Mouse (Mus musculus) megakaryocyte-erythroid progenitor cell, adult 5-6 weeks (primary cell): ENCODE data around the gene Ptger1. TPM values are rescaled to one million over a fixed set of nuclear protein-coding genes. Genes with fewer than 3 reads are reported as not detected.

Experiments used
- ATAC-seq: replicated peaks from 2 replicates; pipeline ENCODE4 v1.8.0; 2016; ENCODE audit warnings: mild to moderate bottlenecking, inconsistent platforms; ENCODE audit not compliant: severe bottlenecking, poor library complexity, low FRiP score, low TSS enrichment
- total RNA-seq, 2 experiments: library from RNA; stranded (forward) in 1 of 2; stranded (reverse) in 1 of 2; fragments of 200-1000, 215-1000 nt in 1 of 2; fragments of >200 nt in 1 of 2; fragmentation: Nextera tagmentation in 1 of 2; gene quantifications; 2 replicates each; pipeline ENCODE4 v1.2.3; 2014 to 2017

Gene Ptger1
- total RNA-seq (2014; fragmentation: Nextera tagmentation) (not detected in 2 replicates), total RNA-seq (2017) (0.65 and 1.1 TPM in 2 replicates)

GRCm38 (mm10) chr8:83665969-83666865 lies at the start of gene Ptger1:
TSS of gene Ptger1 (plus strand) at chr8:83666678.
- no peak for ATAC-seq

DNA sequence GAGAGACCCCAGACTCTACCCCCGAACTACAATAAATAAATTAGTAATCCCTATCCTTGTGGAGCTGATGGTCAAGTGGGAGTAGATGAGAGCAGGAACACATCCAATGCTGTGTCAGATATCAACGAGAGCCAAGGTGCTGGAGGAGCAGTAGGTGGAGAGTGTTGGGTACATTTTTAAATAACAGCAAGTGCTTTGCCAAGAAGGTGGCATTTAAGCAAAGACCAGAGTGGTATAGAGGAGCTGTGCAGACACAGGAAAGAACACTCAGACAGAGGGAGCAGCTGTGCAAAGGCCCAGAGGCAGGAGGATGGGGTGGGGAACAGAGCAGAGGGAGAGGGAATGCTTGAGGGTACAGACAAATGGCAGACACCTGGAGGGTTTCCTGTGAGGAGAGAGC lies 49.4 kb upstream of the Ptger1 start:
- ATAC-seq: no peak

- ATAC-seq: no peak
These were observed 47.9 kb upstream of the Ptger1 start for GRCm38 (mm10) chr8:83618566-83618965.

GRCm38 (mm10) chr8:83619568-83620285 lies 46.8 kb upstream of the Ptger1 start:
- ATAC-seq: no peak

DNA sequence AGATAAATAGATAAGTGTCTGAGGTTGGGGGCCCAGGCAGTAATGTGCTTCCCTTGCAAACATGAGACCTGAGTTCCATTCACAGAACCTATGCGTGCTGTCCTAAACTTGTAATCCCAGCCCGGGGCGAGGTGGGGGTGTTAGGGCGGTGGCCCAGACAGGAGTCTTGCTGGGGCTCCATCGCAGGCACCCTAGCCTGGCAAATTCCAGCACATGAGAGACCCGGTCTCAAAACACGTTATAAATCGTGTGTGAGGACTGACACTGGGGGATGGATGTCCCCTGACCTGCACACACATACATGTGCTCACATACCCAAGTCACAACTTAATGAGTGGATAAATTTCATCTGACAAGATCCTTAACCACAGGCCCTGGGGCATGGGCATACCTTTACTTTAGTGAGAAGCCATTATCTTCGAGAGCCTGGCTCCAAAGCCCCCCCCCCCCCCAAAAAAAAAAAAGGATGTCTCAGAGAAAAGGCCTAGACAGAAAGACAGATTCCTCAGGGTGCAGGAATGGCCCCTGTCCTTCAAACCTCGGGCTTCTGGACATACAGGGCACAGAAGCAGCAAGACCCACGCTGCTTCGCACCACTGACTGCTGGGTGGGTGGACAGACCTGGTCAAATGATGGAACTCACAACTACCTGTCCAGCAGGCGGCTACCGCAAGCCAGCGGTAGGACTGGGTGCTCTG lies 44.6 kb upstream of the Ptger1 start:
- no peak for ATAC-seq

- ATAC-seq: peak; percentile 73
These were observed 44.0 kb upstream of the Ptger1 start for GRCm38 (mm10) chr8:83622389-83622989.

DNA sequence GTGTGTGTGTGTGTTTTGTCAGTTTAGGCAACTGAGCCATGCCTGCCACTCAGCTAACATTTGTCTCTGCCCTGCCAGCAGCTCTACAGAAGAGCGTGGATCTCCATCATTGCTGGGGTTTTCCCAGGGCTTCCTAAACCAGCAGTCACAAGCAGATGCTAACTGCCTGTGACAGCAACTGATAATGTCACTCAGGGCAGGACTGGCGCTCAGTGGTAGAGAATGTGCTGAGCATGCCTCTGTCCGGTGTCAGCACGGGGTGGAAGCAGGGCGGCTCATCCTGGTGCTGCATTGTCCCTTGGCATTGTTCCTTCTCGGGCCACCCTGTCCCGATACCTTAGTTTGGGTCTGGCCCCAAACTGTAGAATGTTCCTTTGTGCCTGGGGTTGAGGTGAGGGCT lies 42.9 kb upstream of the Ptger1 start:
- ATAC-seq: peak; percentile 53

GRCm38 (mm10) chr8:83624739-83625138 lies 41.7 kb upstream of the Ptger1 start:
- ATAC-seq: no peak

DNA sequence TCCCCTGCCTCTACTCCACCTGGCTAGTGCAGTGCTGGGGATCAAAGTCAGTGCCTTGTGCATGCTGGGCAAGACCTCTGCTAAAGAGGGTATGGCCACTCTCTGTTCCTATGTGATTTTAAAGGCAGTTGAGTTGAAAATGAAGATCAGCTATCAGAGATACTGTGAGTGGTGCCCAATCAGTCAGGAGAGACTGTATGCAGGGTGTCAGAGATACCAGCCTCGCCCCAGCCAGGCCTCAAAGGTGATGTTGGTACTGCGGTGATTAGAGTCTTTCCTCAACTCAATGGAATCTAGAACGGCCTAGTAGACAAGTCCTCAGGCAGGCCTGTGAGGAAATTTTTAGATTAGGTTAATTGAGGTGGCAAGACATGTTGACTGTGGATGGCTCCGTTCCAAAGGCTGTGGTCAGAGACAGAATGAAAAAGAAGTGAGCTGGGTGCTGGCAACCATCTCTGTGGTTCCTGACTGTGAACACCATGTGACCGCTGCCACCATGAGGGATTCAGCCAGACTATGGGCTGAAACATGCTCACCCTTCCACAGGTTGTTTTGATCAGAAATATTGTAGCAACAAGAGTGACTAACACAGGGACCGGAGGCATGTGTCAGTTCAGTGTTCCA lies 40.7 kb upstream of the Ptger1 start:
- ATAC-seq: peak; percentile 79

GRCm38 (mm10) chr8:83632083-83632707 lies 34.3 kb upstream of the Ptger1 start:
- peak; percentile 75 for ATAC-seq

DNA sequence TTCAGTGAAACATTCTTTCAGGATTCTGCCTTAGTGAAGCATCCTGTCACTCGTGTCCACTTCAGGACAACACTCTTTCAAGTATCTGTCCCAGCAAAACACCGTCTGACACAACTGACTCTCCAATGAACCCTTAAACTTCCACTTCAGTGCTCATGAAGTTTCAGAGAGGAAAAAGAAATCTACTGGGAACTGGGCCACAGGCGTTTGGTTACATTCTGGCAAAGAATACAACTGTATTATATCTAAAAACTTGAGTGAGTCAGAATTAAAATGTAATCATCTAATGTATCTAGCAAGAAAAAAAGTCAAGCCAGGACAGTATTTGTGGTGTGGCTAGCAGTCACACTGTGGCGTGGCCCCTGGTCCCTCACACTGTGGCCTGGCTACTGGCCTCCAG lies 27.6 kb upstream of the Ptger1 start:
- ATAC-seq: no peak

GRCm38 (mm10) chr8:83639649-83640048 lies 26.8 kb upstream of the Ptger1 start:
- no peak for ATAC-seq

DNA sequence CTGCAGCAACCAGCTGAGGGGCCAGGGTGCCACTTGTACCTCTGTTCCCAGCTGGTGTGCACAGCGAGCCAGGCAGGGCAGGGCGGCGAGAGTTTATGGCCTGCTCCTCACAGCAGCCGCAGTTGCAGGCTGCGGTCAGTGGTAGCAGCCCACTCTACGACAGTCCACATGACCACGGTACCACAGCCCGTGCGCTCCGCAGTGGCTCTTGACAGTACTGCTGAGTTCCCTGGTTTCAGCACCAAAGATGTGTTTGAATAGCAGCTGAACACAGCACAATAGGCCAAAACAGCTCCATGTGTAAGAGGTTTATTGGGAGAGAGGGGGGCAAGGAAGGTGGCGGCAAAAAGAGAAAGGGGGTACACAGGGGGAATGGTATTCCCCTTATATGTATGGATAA lies 19.0 kb upstream of the Ptger1 start:
- ATAC-seq: no peak

- ATAC-seq: no peak
These were observed 18.4 kb upstream of the Ptger1 start for GRCm38 (mm10) chr8:83648031-83648430.

GRCm38 (mm10) chr8:83649699-83650098 lies 16.8 kb upstream of the Ptger1 start:
- no peak for ATAC-seq

GRCm38 (mm10) chr8:83652030-83652743 lies 14.3 kb upstream of the Ptger1 start, which contains the start of gene Gipc1:
TSS of gene Gipc1 (plus strand) at chr8:83652677.
- peak; percentile 95 for ATAC-seq

DNA sequence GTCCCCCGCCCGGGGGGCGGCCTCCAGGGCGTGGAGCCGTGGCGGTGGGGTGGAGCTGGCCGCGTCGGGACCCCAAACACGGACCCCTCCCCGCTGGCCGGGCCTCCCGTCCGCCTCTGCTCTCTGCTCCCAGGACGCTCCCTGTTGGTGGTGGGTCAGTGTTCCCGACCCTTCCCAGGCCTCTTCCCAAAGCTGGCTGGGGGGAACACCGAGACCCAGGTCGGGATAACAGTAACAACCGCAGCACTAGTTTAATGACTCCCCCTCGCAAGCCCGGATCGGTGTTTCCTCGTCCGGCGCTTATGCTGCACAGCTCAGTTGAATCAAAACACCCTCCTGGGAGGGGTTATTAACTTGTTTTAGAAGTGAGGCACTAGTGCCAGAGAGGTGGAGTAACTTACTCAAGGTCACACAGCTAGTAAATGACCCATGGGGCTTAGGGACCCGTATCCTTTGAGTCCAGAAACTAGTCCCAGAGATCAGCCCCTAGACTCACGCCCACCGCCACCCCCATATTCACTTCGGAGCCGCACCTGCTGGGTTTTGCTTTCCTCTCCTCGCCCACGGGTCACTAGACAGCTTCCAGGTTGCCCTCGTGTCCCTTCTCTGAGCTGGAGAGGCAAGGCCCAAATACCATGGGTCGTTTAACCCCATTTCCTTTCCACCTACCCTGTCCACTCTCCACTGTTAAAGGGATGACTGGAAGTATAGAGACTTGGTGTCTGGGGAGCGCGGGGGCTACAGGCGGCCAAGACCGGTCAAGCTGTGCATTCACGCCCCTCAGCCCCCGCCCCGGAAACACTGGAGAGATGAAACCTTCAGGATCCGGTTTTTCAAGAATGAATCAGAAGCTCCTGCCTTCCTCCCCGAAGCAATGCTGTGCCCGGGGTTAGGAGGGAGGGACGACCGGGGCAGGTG lies 13.5 kb upstream of the Ptger1 start:
- no peak for ATAC-seq
